Mouse (Mus musculus): ENCODE results near the gene Cox19. TPM values are rescaled to one million over a fixed set of nuclear protein-coding genes. Genes with fewer than 3 reads are reported as not detected.

The Cox19 gene
- total and polyA plus RNA-seq, 3 experiments = 10.0 to 40.8 (median 37.7) TPM

DNA sequence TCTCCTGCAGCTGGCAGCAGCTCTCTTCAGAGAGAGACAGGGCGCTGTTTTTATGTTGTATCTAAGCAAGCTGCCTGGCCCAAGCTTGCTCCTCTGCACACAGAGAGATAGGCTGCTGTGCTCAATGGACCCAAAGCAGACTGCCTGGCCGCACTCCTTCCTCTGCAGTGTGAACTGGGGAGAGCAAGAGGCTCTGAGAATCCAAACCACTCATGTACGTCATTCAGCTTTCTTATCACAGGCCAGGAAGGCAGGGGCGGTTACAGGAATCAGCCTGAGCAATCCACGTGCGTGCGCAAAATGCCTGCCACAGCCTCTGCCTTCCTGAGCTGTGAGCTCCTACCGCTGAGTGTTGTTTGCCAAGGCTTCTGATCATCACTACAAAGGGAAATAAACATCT lies 31.5 kb upstream of the Cox19 start:
- Histone ChIP-seq H3K27me3 (ENCODE audit: insufficient read depth, low read length) (no peaks in the 10 kb centered on the region), H3K36me3 (replicated peaks) (peaks cover 55% of the 10 kb centered on the region), H3K4me1 (ENCODE audit: insufficient read depth, low read depth, low read length) (peaks cover 85% of the 10 kb centered on the region), H3K4me3 (ENCODE audit: low read depth, low read length) (peak overlapping the region; percentile 89), H3K9me3 (replicated peaks) (no peaks in the 10 kb centered on the region)
- DNase-seq (ENCODE audit: low spot score) (peak; percentile 80), ATAC-seq (ENCODE audit: extremely low read depth, insufficient number of reproducible peaks, low FRiP score, poor library complexity, severe bottlenecking) (peak; percentile 72)
- TF ChIP-seq GATA1 (IDR thresholded peaks at IDR 0.05; ENCODE audit: borderline replicate concordance, low read length) (no peak), CTCF (IDR thresholded peaks at IDR 0.05; ENCODE audit: low read depth, low read length) (no peak), POLR2AphosphoS5 (IDR thresholded peaks at IDR 0.05; ENCODE audit: insufficient replicate concordance, low read depth, low read length) (no peak), GATA2 (IDR thresholded peaks at IDR 0.05; ENCODE audit: borderline replicate concordance, low read depth, low read length) (no peak), TAL1 (conservative IDR thresholded peaks at IDR 0.05; ENCODE audit: low read depth, low read length) (no peak; the same call in none of the 2 replicates)

DNA sequence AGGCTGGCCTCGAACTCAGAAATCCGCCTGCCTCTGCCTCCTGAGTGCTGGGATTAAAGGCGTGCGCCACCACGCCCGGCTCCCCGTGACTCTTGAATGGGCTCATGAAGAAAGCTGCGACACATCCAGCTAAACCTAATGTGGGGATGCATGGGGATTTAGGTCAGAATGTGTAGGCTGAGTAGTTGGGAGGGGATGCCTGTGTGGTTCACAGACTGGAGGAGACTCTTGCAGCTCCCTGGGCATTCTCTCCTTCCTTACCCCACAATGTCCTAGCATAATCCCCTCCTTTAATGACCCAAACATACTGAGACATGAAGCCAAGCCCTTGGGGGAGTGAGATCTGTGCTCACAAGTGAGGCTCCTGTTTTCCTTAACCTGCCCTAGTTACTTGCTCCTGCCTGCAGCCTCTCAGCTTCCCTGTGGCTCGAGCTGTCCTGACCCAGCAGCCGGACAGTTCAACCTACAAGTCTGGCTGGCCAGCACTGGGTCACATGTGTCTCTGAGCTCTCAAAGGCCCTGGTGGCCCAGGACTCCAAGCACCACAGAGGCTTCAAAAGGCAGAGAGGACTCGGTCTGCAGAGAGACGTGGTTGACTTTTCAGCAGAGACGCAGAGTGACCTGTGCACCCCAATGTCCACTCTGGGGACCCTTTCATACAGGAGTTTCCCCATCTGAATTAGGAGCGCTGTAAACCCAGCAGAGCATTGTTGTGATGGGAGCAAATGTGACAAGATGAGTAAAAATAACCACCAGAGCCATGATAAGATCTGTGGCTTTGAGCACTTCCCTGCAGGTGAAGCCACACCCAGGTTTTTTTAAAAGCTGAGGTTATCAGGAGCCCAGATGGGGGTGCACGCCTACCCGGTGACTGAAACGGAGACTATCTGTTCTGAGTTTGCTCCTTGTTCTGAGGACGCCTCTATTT lies 30.6 kb upstream of the Cox19 start:
- no peaks in the 10 kb centered on the region for H3K9me3 ChIP-seq (replicated peaks)
- TF ChIP-seq GATA2 (IDR thresholded peaks at IDR 0.05; ENCODE audit: borderline replicate concordance, low read depth, low read length) (peak; percentile 85; the same call in 1 of the 2 replicates), TAL1 (conservative IDR thresholded peaks at IDR 0.05; ENCODE audit: low read depth, low read length) (peak; percentile 70), POLR2AphosphoS5 (IDR thresholded peaks at IDR 0.05; ENCODE audit: insufficient replicate concordance, low read depth, low read length) (peak; percentile 75; the same call in 1 of the 2 replicates), CTCF (IDR thresholded peaks at IDR 0.05; ENCODE audit: low read depth, low read length) (no peak), GATA1 (IDR thresholded peaks at IDR 0.05; ENCODE audit: borderline replicate concordance, low read length) (no peak)
- no peaks in the 10 kb centered on the region for H3K27me3 ChIP-seq (ENCODE audit: insufficient read depth, low read length)
- H3K4me1 ChIP-seq (ENCODE audit: insufficient read depth, low read depth, low read length) = peaks cover 85% of the 10 kb centered on the region
- peak; percentile 69 for DNase-seq (ENCODE audit: low spot score)
- H3K4me3 ChIP-seq (ENCODE audit: low read depth, low read length) = peak overlapping the region; percentile 89
- H3K36me3 ChIP-seq (replicated peaks) = peaks cover 46% of the 10 kb centered on the region
- ATAC-seq (ENCODE audit: extremely low read depth, insufficient number of reproducible peaks, low FRiP score, poor library complexity, severe bottlenecking) = peak; percentile 38

DNA sequence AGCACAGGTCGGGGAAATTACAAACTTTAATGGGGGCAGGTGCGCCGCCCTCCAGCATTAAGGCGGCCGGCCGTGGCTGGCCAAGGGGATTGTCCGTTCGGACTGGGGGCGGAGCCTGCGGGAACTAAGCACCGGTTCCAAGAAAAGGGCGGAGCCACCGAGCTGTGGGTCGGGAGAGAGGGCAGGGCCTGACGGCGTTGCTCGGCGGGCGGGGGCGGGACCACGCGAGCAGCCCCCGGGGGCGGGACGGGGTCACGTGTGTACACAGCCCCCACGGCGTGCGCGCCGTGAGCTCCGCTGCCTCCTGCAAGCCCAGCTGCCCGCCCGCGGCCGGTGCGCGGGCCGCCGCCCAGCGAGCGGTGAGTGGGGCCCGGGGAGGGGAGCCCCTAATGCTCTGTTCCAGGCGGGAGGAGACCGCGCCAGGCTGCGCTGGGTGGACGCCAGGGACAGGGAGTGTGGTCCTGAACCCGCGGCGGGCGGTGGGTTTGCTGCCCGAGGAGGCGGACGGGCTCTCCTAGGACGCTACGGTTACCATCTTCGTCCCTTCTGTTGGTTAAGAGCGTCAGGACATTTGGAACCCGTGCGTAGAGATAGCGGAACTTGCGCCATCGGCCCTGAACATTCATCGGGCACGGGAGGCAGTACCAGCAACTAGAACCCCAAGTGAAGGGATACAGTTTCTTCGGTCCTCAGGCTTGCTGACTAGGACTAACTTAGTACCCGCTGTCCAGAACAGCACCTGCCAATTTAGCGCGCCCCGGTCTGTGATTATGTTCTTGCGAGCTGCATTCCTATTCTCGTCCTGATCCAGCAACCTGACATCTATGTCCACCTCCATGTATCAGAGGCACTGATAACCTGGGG lies 29.4 kb upstream of the Cox19 start:
- Histone ChIP-seq H3K36me3 (replicated peaks) (peaks cover 42% of the 10 kb centered on the region), H3K4me1 (ENCODE audit: insufficient read depth, low read depth, low read length) (peaks cover 84% of the 10 kb centered on the region), H3K4me3 (ENCODE audit: low read depth, low read length) (peak overlapping the region; percentile 89), H3K9me3 (replicated peaks) (no peaks in the 10 kb centered on the region), H3K27me3 (ENCODE audit: insufficient read depth, low read length) (no peaks in the 10 kb centered on the region)
- DNase-seq (ENCODE audit: low spot score) = peak; percentile 80
- no peak for TF ChIP-seq GATA2 (IDR thresholded peaks at IDR 0.05; ENCODE audit: borderline replicate concordance, low read depth, low read length)
- TF ChIP-seq TAL1 (conservative IDR thresholded peaks at IDR 0.05; ENCODE audit: low read depth, low read length) = no peak
- no peak for TF ChIP-seq GATA1 (IDR thresholded peaks at IDR 0.05; ENCODE audit: borderline replicate concordance, low read length)
- TF ChIP-seq POLR2AphosphoS5 (IDR thresholded peaks at IDR 0.05; ENCODE audit: insufficient replicate concordance, low read depth, low read length) = no peak
- no peak for TF ChIP-seq CTCF (IDR thresholded peaks at IDR 0.05; ENCODE audit: low read depth, low read length)
- peak; percentile 37 for ATAC-seq (ENCODE audit: extremely low read depth, insufficient number of reproducible peaks, low FRiP score, poor library complexity, severe bottlenecking)

DNA sequence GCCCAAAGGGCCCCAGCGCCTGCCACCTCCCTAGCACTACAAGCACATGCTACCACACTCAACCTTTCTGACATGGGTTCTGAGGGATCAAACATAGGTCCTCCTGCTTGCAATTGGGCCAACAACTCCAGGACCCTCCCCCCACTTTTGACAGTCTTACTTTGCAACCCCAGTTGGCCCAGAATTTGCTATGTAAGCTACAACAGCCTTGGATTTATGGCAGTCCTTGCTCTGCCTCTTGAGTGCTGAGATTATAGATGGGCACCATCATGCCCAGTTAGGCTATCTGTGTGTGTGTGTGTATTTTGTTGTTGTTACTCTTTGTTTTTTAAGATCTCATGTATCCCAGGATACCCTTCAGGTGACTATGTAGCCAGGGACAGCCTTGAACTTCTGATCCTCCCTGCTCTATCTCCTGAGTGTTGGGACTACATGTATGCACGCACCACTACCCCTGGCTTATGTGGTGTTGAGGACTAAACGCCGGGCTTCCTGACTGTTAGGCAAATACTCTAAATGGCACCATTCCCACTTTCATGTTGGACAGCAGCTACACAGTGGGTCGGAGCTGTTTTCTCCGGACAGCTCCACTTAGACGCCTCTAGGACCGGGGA lies 28.7 kb upstream of the Cox19 start:
- Histone ChIP-seq H3K27me3 (ENCODE audit: insufficient read depth, low read length) (no peaks in the 10 kb centered on the region), H3K4me3 (ENCODE audit: low read depth, low read length) (peak overlapping the region; percentile 89), H3K4me1 (ENCODE audit: insufficient read depth, low read depth, low read length) (peaks cover 83% of the 10 kb centered on the region), H3K9me3 (replicated peaks) (no peaks in the 10 kb centered on the region), H3K36me3 (replicated peaks) (peaks cover 41% of the 10 kb centered on the region)
- TF ChIP-seq CTCF (IDR thresholded peaks at IDR 0.05; ENCODE audit: low read depth, low read length) (no peak), TAL1 (conservative IDR thresholded peaks at IDR 0.05; ENCODE audit: low read depth, low read length) (no peak), POLR2AphosphoS5 (IDR thresholded peaks at IDR 0.05; ENCODE audit: insufficient replicate concordance, low read depth, low read length) (no peak), GATA2 (IDR thresholded peaks at IDR 0.05; ENCODE audit: borderline replicate concordance, low read depth, low read length) (no peak), GATA1 (IDR thresholded peaks at IDR 0.05; ENCODE audit: borderline replicate concordance, low read length) (no peak)
- DNase-seq (ENCODE audit: low spot score) = no peak
- no peak for ATAC-seq (ENCODE audit: extremely low read depth, insufficient number of reproducible peaks, low FRiP score, poor library complexity, severe bottlenecking)

DNA sequence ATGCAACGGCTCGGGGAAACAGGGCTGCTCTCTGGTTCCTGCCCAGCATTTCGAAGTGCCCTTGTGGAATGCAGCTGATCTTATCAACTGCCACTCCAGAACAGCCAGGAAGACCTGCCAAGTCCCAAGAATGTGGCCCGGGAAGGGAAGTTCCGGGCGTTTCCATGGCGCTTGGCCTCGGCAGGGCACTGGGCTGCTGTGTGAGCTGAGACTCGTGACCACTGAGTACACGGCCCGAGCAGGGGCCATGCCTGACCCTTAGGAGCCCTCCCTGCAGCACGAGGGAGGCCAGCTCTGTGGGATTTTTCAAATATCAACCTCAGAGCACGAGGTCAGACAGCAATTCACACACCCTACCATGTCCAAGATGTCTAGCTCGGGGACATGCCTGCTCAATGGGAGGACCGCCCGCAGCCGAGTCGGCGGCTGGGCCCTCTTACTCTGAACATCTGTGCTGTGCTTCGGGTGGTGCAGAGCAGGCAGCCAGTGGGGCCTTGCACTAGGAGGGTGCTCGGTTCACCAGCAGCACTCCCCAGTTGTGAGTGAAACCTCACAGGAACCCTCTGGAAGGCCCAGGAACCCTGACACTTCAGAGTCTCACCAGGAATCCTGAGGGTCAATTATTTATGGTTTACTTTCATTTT lies 27.9 kb upstream of the Cox19 start:
- Histone ChIP-seq H3K27me3 (ENCODE audit: insufficient read depth, low read length) (no peaks in the 10 kb centered on the region), H3K4me3 (ENCODE audit: low read depth, low read length) (peak overlapping the region; percentile 89; the same call in 1 of the 2 replicates), H3K9me3 (replicated peaks) (no peaks in the 10 kb centered on the region), H3K4me1 (ENCODE audit: insufficient read depth, low read depth, low read length) (peaks cover 83% of the 10 kb centered on the region), H3K36me3 (replicated peaks) (peaks cover 35% of the 10 kb centered on the region)
- TF ChIP-seq POLR2AphosphoS5 (IDR thresholded peaks at IDR 0.05; ENCODE audit: insufficient replicate concordance, low read depth, low read length) = no peak
- no peak for TF ChIP-seq CTCF (IDR thresholded peaks at IDR 0.05; ENCODE audit: low read depth, low read length)
- no peak for TF ChIP-seq GATA1 (IDR thresholded peaks at IDR 0.05; ENCODE audit: borderline replicate concordance, low read length)
- TF ChIP-seq GATA2 (IDR thresholded peaks at IDR 0.05; ENCODE audit: borderline replicate concordance, low read depth, low read length) = no peak
- no peak for TF ChIP-seq TAL1 (conservative IDR thresholded peaks at IDR 0.05; ENCODE audit: low read depth, low read length)
- ATAC-seq (ENCODE audit: extremely low read depth, insufficient number of reproducible peaks, low FRiP score, poor library complexity, severe bottlenecking) (no peak), DNase-seq (ENCODE audit: low spot score) (no peak)

All from G1E (cell line).